Mouse (Mus musculus): Measurements from ENCODE around the gene Safb2. TPM values are rescaled to one million over a fixed set of nuclear protein-coding genes. Genes with fewer than 3 reads are reported as not detected.
A peak's percentile ranks its signal among the peaks of the same experiment; 100 is the strongest.

Gene Safb2
- polyA plus RNA-seq, 1 experiment from 2014 or later = 56.0 TPM

- H3K36me3 ChIP-seq (ENCODE audit: control insufficient read depth, insufficient read depth, low read length) = peaks cover 34% of the 10 kb centered on the region
- no peak overlapping the region for H3K4me3 ChIP-seq (ENCODE audit: low read length)
- no peak overlapping the region for H3K9ac ChIP-seq (ENCODE audit: low read depth, low read length)
- no peaks in the 10 kb centered on the region for H3K9me3 ChIP-seq (ENCODE audit: control insufficient read depth, low read length)
- H3K4me2 ChIP-seq (ENCODE audit: low read depth, low read length) = no peak overlapping the region
- ATAC-seq = no peak
- no peaks in the 10 kb centered on the region for H3K27me3 ChIP-seq (replicated peaks; ENCODE audit: control insufficient read depth, insufficient read depth, low read length)
- H3K4me1 ChIP-seq (ENCODE audit: control insufficient read depth, insufficient read depth, low read length) = 0 out of 2 replicates have a peak, but pooled peaks cover 2% of the 10 kb centered on the region
- H3K27ac ChIP-seq (ENCODE audit: low read length) = no peak overlapping the region
These were observed 8.2 kb upstream of the Safb2 start for GRCm38 (mm10) chr17:56592553-56592952.

DNA sequence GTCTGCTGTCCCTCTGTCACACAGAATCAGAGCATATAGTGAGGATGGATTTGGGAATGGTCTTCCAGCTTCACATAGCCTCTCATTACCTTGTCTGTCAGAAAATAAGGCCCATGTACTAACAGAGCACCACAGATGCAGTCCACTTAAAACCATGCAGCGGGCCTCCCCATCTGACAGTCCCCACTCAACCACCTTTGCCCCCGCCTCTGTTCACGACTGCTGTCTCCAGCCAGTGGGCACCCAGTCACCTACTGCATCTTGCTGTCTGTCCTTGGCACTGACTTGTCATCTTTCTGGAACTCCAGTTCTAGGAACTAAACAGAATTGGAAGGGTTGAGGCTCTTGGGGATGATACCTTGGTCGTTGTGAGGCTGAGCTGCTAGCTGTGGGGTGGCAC, 4.5 kb upstream of the Safb2 start:
- no peak overlapping the region for H3K9ac ChIP-seq (ENCODE audit: low read depth, low read length)
- WGBS = 91% methylated on average over 4 of the region's 4 CpGs
- H3K27ac ChIP-seq (ENCODE audit: low read length) = no peak overlapping the region
- no peak overlapping the region for H3K4me3 ChIP-seq (ENCODE audit: low read length)
- peaks cover 14% of the 10 kb centered on the region for H3K36me3 ChIP-seq (ENCODE audit: control insufficient read depth, insufficient read depth, low read length)
- ATAC-seq = no peak
- H3K27me3 ChIP-seq (replicated peaks; ENCODE audit: control insufficient read depth, insufficient read depth, low read length) = no peaks in the 10 kb centered on the region
- H3K4me1 ChIP-seq (ENCODE audit: control insufficient read depth, insufficient read depth, low read length) = peaks cover 18% of the 10 kb centered on the region
- H3K4me2 ChIP-seq (ENCODE audit: low read depth, low read length) = no peak overlapping the region
- H3K9me3 ChIP-seq (ENCODE audit: control insufficient read depth, low read length) = no peaks in the 10 kb centered on the region

GRCm38 (mm10) chr17:56587773-56588172, 3.4 kb upstream of the Safb2 start:
- H3K9me3 ChIP-seq (ENCODE audit: control insufficient read depth, low read length) = no peaks in the 10 kb centered on the region
- peaks cover 24% of the 10 kb centered on the region for H3K4me1 ChIP-seq (ENCODE audit: control insufficient read depth, insufficient read depth, low read length)
- H3K36me3 ChIP-seq (ENCODE audit: control insufficient read depth, insufficient read depth, low read length) = peaks cover 9% of the 10 kb centered on the region; the same call in 1 of the 2 replicates
- H3K27me3 ChIP-seq (replicated peaks; ENCODE audit: control insufficient read depth, insufficient read depth, low read length) = no peaks in the 10 kb centered on the region
- H3K9ac ChIP-seq (ENCODE audit: low read depth, low read length) = no peak overlapping the region
- no peak overlapping the region for H3K27ac ChIP-seq (ENCODE audit: low read length)
- no peak overlapping the region for H3K4me3 ChIP-seq (ENCODE audit: low read length)
- WGBS = 89% methylated on average over 1 of the region's 1 CpGs
- no peak overlapping the region for H3K4me2 ChIP-seq (ENCODE audit: low read depth, low read length)
- ATAC-seq = no peak

DNA sequence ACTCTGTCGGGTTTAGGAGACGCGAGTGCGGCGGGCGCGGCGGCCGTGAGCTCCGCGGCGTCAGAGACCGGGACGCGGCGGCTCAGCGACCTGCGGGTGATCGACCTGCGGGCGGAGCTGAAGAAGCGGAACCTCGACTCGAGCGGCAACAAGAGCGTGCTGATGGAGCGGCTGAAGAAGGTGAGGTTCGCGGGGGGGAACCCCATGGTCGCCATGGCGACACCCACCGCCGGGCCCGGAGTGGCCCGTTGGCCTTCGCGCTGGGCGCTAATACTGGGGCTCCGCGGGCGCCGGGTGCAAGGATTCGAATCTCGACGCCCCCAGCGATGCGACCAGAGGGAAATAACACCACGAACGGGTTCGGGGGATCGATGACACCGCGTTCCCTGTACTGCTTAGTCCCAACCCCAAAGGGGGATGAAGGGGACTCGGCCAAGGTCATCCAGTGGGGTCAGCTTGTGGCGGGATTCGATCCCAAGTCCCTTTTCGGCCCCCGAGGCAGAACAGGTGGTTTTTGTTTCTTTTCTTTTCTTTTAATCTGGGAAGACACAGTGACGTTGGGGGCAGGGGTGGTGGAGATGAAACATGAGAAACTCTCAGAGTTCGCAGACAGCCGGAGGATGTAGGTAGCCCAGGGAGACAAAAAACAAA, 911 bp upstream of the Safb2 start:
- Histone ChIP-seq H3K4me1 (ENCODE audit: control insufficient read depth, insufficient read depth, low read length) (peaks cover 42% of the 10 kb centered on the region), H3K9ac (ENCODE audit: low read depth, low read length) (peak overlapping the region; percentile 88), H3K36me3 (ENCODE audit: control insufficient read depth, insufficient read depth, low read length) (peaks cover 5% of the 10 kb centered on the region; the same call in 1 of the 2 replicates), H3K4me2 (ENCODE audit: low read depth, low read length) (peak overlapping the region; percentile 67), H3K9me3 (ENCODE audit: control insufficient read depth, low read length) (no peaks in the 10 kb centered on the region), H3K4me3 (ENCODE audit: low read length) (peak overlapping the region; percentile 78), H3K27me3 (replicated peaks; ENCODE audit: control insufficient read depth, insufficient read depth, low read length) (no peaks in the 10 kb centered on the region), H3K27ac (ENCODE audit: low read length) (peak overlapping the region; percentile 91)
- peak; percentile 29 for ATAC-seq
- under 1% methylated on average over 61 of the region's 61 CpGs for WGBS

DNA sequence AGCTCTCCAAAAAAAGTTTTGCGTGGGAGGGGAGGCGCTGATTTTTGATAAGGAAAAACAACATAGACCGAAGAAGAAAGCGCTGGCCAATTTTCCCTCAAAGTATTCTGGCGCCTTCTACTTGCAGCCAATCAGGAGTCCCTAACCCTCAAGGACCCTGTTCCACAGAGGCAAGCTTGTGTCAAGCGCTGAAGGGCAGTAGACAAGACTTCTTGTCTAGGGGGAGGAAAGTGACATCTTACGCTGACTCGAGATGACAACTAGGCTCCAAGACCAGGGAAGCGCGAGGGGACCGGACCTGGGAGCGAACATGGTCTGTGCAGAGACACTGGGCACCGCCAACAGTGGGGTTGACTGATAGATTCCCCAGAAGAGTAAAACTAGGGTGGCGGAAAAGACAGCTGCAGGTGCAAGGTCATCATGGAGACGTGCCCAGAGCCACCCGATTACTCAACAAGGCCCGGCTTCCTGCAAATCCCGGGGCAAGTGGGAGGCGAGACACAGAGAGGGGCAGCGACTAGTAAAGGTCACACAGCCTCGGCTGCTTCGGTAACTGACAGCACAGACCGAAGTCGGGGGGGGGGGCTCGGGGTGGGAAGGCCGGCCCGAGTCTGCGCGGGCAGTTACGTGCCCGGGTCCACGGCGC, 651 bp downstream of the Safb2 start:
- 1% methylated on average over 33 of the region's 33 CpGs for WGBS
- peaks cover 49% of the 10 kb centered on the region for H3K4me1 ChIP-seq (ENCODE audit: control insufficient read depth, insufficient read depth, low read length)
- H3K9me3 ChIP-seq (ENCODE audit: control insufficient read depth, low read length) = no peaks in the 10 kb centered on the region
- H3K4me3 ChIP-seq (ENCODE audit: low read length) = peak overlapping the region; percentile 80
- H3K4me2 ChIP-seq (ENCODE audit: low read depth, low read length) = peak overlapping the region; percentile 82
- H3K27ac ChIP-seq (ENCODE audit: low read length) = peak overlapping the region; percentile 96
- H3K36me3 ChIP-seq (ENCODE audit: control insufficient read depth, insufficient read depth, low read length) = 0 out of 2 replicates have a peak, but pooled peaks cover 3% of the 10 kb centered on the region
- H3K9ac ChIP-seq (ENCODE audit: low read depth, low read length) = peak overlapping the region; percentile 93
- ATAC-seq = no peak
- no peaks in the 10 kb centered on the region for H3K27me3 ChIP-seq (replicated peaks; ENCODE audit: control insufficient read depth, insufficient read depth, low read length)

DNA sequence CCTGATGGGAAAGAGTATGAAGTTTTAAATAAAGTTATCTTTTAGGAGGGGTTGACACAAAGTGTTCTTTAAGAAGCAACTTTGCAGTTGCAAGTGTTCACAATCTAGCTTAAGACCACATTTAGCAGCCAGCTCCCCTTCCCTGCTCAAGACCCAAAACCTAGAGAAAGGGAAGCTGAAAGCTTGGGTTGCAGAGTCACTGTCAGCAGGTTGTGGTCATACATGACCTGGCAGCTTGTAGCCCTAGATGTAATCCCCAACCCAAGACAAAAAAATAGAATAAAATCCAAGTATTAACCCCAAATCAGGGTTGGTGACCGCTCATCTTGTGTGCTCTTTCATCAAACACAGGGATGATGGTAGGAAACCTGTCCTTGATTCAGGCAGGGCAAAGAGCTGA, 1.3 kb downstream of the Safb2 start:
- ATAC-seq = no peak
- WGBS = 76% methylated on average over 1 of the region's 1 CpGs
- Histone ChIP-seq H3K4me3 (ENCODE audit: low read length) (peak overlapping the region; percentile 80), H3K4me1 (ENCODE audit: control insufficient read depth, insufficient read depth, low read length) (peaks cover 49% of the 10 kb centered on the region), H3K36me3 (ENCODE audit: control insufficient read depth, insufficient read depth, low read length) (peaks cover 9% of the 10 kb centered on the region), H3K4me2 (ENCODE audit: low read depth, low read length) (peak overlapping the region; percentile 82), H3K27me3 (replicated peaks; ENCODE audit: control insufficient read depth, insufficient read depth, low read length) (no peaks in the 10 kb centered on the region), H3K9me3 (ENCODE audit: control insufficient read depth, low read length) (no peaks in the 10 kb centered on the region), H3K9ac (ENCODE audit: low read depth, low read length) (peak overlapping the region; percentile 93), H3K27ac (ENCODE audit: low read length) (no peak overlapping the region)

- Histone ChIP-seq H3K27me3 (replicated peaks; ENCODE audit: control insufficient read depth, insufficient read depth, low read length) (no peaks in the 10 kb centered on the region), H3K36me3 (ENCODE audit: control insufficient read depth, insufficient read depth, low read length) (peaks cover 43% of the 10 kb centered on the region), H3K4me2 (ENCODE audit: low read depth, low read length) (no peak overlapping the region), H3K27ac (ENCODE audit: low read length) (peak overlapping the region; percentile 38; the same call in 1 of the 2 replicates), H3K4me1 (ENCODE audit: control insufficient read depth, insufficient read depth, low read length) (peaks cover 16% of the 10 kb centered on the region), H3K9me3 (ENCODE audit: control insufficient read depth, low read length) (no peaks in the 10 kb centered on the region), H3K4me3 (ENCODE audit: low read length) (no peak overlapping the region), H3K9ac (ENCODE audit: low read depth, low read length) (no peak overlapping the region)
- WGBS = 80% methylated on average over 3 of the region's 3 CpGs
- ATAC-seq = peak; percentile 49
These were observed 11.4 kb downstream of the Safb2 start for GRCm38 (mm10) chr17:56572939-56573338.

- 55% methylated on average over 1 of the region's 1 CpGs for WGBS
- 0 out of 2 replicates have a peak overlapping the region, but pooled peaks have one; percentile 38 for H3K27ac ChIP-seq (ENCODE audit: low read length)
- peaks cover 46% of the 10 kb centered on the region for H3K36me3 ChIP-seq (ENCODE audit: control insufficient read depth, insufficient read depth, low read length)
- H3K9me3 ChIP-seq (ENCODE audit: control insufficient read depth, low read length) = no peaks in the 10 kb centered on the region
- ATAC-seq = 0 out of 2 replicates have a peak, but pooled peaks have one; percentile 34
- peaks cover 16% of the 10 kb centered on the region for H3K4me1 ChIP-seq (ENCODE audit: control insufficient read depth, insufficient read depth, low read length)
- no peaks in the 10 kb centered on the region for H3K27me3 ChIP-seq (replicated peaks; ENCODE audit: control insufficient read depth, insufficient read depth, low read length)
- H3K9ac ChIP-seq (ENCODE audit: low read depth, low read length) = 0 out of 2 replicates have a peak overlapping the region, but pooled peaks have one; percentile 10
- no peak overlapping the region for H3K4me2 ChIP-seq (ENCODE audit: low read depth, low read length)
- H3K4me3 ChIP-seq (ENCODE audit: low read length) = no peak overlapping the region
These were observed 12.2 kb downstream of the Safb2 start for GRCm38 (mm10) chr17:56572154-56572553.

- H3K36me3 ChIP-seq (ENCODE audit: control insufficient read depth, insufficient read depth, low read length) = peaks cover 53% of the 10 kb centered on the region
- no peaks in the 10 kb centered on the region for H3K9me3 ChIP-seq (ENCODE audit: control insufficient read depth, low read length)
- no peak overlapping the region for H3K27ac ChIP-seq (ENCODE audit: low read length)
- no peak overlapping the region for H3K4me3 ChIP-seq (ENCODE audit: low read length)
- no peak overlapping the region for H3K9ac ChIP-seq (ENCODE audit: low read depth, low read length)
- peaks cover 16% of the 10 kb centered on the region for H3K4me1 ChIP-seq (ENCODE audit: control insufficient read depth, insufficient read depth, low read length)
- ATAC-seq = no peak
- no peaks in the 10 kb centered on the region for H3K27me3 ChIP-seq (replicated peaks; ENCODE audit: control insufficient read depth, insufficient read depth, low read length)
- H3K4me2 ChIP-seq (ENCODE audit: low read depth, low read length) = no peak overlapping the region
- 86% methylated on average over 4 of the region's 4 CpGs for WGBS
These were observed 14.1 kb downstream of the Safb2 start for GRCm38 (mm10) chr17:56570287-56570686.

Measured in intestine, embryonic 16.5 days (tissue).